ENCODE assay signal across 10 mouse cellular contexts in genomic region chr6:86816586-86816985, GRCm38 (mm10). TPM values are rescaled to one million over a fixed set of nuclear protein-coding genes. Genes with fewer than 3 reads are reported as not detected.
A peak's percentile ranks its signal among the peaks of the same experiment; 100 is the strongest.
DNase-seq lines count a peak whose midpoint lies in the region; ATAC-seq lines count a peak whose summit lies in the region.
"Had no signal": no experiment of that assay in that cellular context is flagged by ENCODE, and none has a peak within 500 bp of the region (broad histone marks: within the 10 kb centered on the region; RNA-seq: fewer than 3 reads in every experiment).

No protein-coding gene starts in this region.

- no peak overlapping the region for H3K4me2 ChIP-seq in intestine, embryonic 14.5 days (ENCODE audit: low read length)
- H3K4me2 ChIP-seq in intestine, embryonic 16.5 days (ENCODE audit: low read depth, low read length): no peak overlapping the region
- H3K4me2 ChIP-seq: embryonic facial prominence, embryonic 12.5 days had no signal

- ATAC-seq in intestine, embryonic 14.5 days (replicated peaks; ENCODE audit: low FRiP score, low TSS enrichment, low read depth): no peak
- ATAC-seq in intestine, embryonic 16.5 days: no peak
- ATAC-seq in common myeloid progenitor, adult 5-6 weeks (replicated peaks; ENCODE audit: low read depth, poor library complexity, severe bottlenecking): peak; percentile 62
- ATAC-seq in frontal cortex, adult (ENCODE audit: low TSS enrichment): no peak; the same call in 1 of the 2 replicates

- H3K4me3 ChIP-seq in intestine, embryonic 14.5 days (ENCODE audit: low read depth, low read length): no peak overlapping the region
- H3K4me3 ChIP-seq in intestine, embryonic 16.5 days (ENCODE audit: low read length): no peak overlapping the region
- H3K4me3 ChIP-seq: embryonic facial prominence, embryonic 12.5 days; megakaryocyte, embryonic 14.5 days had no signal

- H3K36me3 ChIP-seq in intestine, embryonic 14.5 days (ENCODE audit: control insufficient read depth, insufficient read depth, low read length): no peaks in the 10 kb centered on the region
- no peaks in the 10 kb centered on the region for H3K36me3 ChIP-seq in intestine, embryonic 16.5 days (ENCODE audit: control insufficient read depth, insufficient read depth, low read length)
- H3K36me3 ChIP-seq: embryonic facial prominence, embryonic 12.5 days had no signal

- H3K4me1 ChIP-seq in intestine, embryonic 14.5 days (replicated peaks; ENCODE audit: control insufficient read depth, insufficient read depth, low read length): peaks cover 6% of the 10 kb centered on the region; the same call in 1 of the 2 replicates
- peaks cover 4% of the 10 kb centered on the region; the same call in 1 of the 2 replicates for H3K4me1 ChIP-seq in intestine, embryonic 16.5 days (ENCODE audit: control insufficient read depth, insufficient read depth, low read length)

- H3K9me3 ChIP-seq in intestine, embryonic 14.5 days (ENCODE audit: control insufficient read depth, low read length): no peaks in the 10 kb centered on the region
- no peaks in the 10 kb centered on the region for H3K9me3 ChIP-seq in intestine, embryonic 16.5 days (ENCODE audit: control insufficient read depth, low read length)
- H3K9me3 ChIP-seq: embryonic facial prominence, embryonic 12.5 days; megakaryocyte, embryonic 14.5 days had no signal

- no peak overlapping the region for H3K27ac ChIP-seq in intestine, embryonic 14.5 days (ENCODE audit: low read depth)
- no peak overlapping the region for H3K27ac ChIP-seq in intestine, embryonic 16.5 days (ENCODE audit: low read length)

- H3K27me3 ChIP-seq in intestine, embryonic 14.5 days (replicated peaks; ENCODE audit: control insufficient read depth, insufficient read depth, low read length): no peaks in the 10 kb centered on the region
- H3K27me3 ChIP-seq in intestine, embryonic 16.5 days (replicated peaks; ENCODE audit: control insufficient read depth, insufficient read depth, low read length): no peaks in the 10 kb centered on the region
- H3K27me3 ChIP-seq: embryonic facial prominence, embryonic 12.5 days had no signal

- WGBS in intestine, embryonic 14.5 days: 19% methylated on average over 8 of the region's 8 CpGs
- 28% methylated on average over 8 of the region's 8 CpGs for WGBS in intestine, embryonic 16.5 days

- peak; percentile 55 for DNase-seq in intestine, embryonic 14.5 days (ENCODE audit: low spot score)
- peak; percentile 95 for DNase-seq in ES-CJ7 (ENCODE audit: low read depth, low spot score)
- peak; percentile 57 to 69 for DNase-seq in kidney, postnatal 36 days
- no peak for DNase-seq in left cerebral cortex, adult 11 months (ENCODE audit: low spot score)
- DNase-seq in spleen, postnatal 4 days (ENCODE audit: low spot score in 2 of 2): no peak

- H3K9ac ChIP-seq in intestine, embryonic 14.5 days (ENCODE audit: low read length): no peak overlapping the region
- H3K9ac ChIP-seq in intestine, embryonic 16.5 days (ENCODE audit: low read depth, low read length): no peak overlapping the region
- H3K9ac ChIP-seq: embryonic facial prominence, embryonic 12.5 days had no signal

RNA-seq across cellular contexts. Expression of gene Anxa4, which starts 23.2 kb away (rescaled TPM):
- polyA plus RNA-seq in intestine, embryonic 14.5 days (2014; fragmentation: Nextera tagmentation; extraction: Ambion mirVana): 166 and 167 TPM in 2 replicates
- 538 and 653 TPM in 2 replicates for polyA plus RNA-seq in intestine, embryonic 16.5 days (2015; fragmentation: Nextera tagmentation; extraction: Ambion mirVana)
- 29.9 and 32.5 TPM in 2 replicates for total RNA-seq in common myeloid progenitor, adult 5-6 weeks (2017)

RNA-seq across cellular contexts. Expression of gene Aak1, which starts 32.7 kb away (rescaled TPM):
- polyA plus RNA-seq in intestine, embryonic 14.5 days (2014; fragmentation: Nextera tagmentation; extraction: Ambion mirVana): 14.0 and 14.7 TPM in 2 replicates
- 7.0 and 8.9 TPM in 2 replicates for polyA plus RNA-seq in intestine, embryonic 16.5 days (2015; fragmentation: Nextera tagmentation; extraction: Ambion mirVana)
- total RNA-seq in common myeloid progenitor, adult 5-6 weeks (2017): 7.1 and 12.2 TPM in 2 replicates

Comparison
In these comparisons a context has a peak if more than half of its experiments do, and no peak if none do; other contexts are left out.
1. DNase-seq: peak in intestine, embryonic 14.5 days (single experiment), ES-CJ7 (single experiment) and kidney, postnatal 36 days (2 of 2); none in left cerebral cortex, adult 11 months (single experiment) and spleen, postnatal 4 days (0 of 2).